Mouse (Mus musculus) layer of hippocampus, adult 2 months (tissue): ENCODE measurements around the gene Impdh1. TPM values are rescaled to one million over a fixed set of nuclear protein-coding genes. Genes with fewer than 3 reads are reported as not detected.
A peak's percentile ranks its signal among the peaks of the same experiment; 100 is the strongest.

ENCODE experiments used
- DNase-seq, 2 experiments: peaks; one replicate each; pipeline ENCODE4 v3.0.0; 2022; ENCODE audit warnings: low spot score in 2 of 2
- H3K27ac ChIP-seq: fragments of 200-600 bp; 2 replicates; pipeline ENCODE4 v1.8.1; 2022
- H3K4me3 ChIP-seq: fragments of 200-600 bp; 2 replicates; pipeline ENCODE4 v1.8.1; 2022; ENCODE audit warnings: mild to moderate bottlenecking
- CTCF ChIP-seq: fragments of 200-600 bp; conservative IDR thresholded peaks from 2 replicates; pipeline ENCODE4 v1.8.1; 2022; ENCODE audit warnings: antibody characterized with exemption, mild to moderate bottlenecking, moderate library complexity
- total RNA-seq, 2 experiments: library from RNA; stranded (reverse); gene quantifications; 2 replicates each; pipeline ENCODE4 v1.2.3; 2021

The Impdh1 gene
- total RNA-seq, 2 experiments from 2014 or later: 40.7 to 47.5 TPM

DNA sequence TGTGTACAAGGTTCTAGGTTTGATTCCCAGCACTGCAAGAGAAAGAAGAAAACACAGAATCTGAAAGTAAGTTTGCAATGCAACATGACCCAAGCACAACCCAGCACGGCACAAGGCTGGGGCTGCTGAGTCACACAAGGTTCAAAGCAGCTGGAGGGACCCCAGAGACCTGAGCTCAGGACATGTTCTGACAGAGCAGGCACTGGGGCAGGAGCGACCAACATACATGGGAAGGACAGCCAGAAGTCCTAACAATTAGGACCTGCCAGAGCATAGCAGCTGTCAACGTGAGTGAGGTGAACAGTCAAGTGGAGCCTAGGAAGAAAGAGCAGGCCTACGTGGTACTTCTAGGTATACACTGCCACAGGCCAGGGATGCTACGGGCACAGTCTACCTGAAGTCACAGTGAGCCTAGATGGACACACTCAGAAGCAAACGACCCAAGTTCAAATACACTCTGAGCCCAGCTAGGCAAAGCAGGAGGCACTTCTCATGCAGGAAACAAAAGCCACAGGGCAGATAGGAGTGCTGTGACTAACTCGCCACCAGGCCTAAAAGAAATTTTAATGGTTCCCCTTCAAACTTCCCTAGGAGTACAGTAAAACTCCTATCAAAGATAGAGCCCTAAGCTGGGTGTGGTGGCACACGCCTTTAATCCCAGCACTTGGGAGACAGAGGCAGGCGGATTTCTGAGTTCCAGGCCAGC, 5.8 kb downstream of the Impdh1 start:
- Histone ChIP-seq H3K27ac (no peak overlapping the region), H3K4me3 (no peak overlapping the region)
- no peak for DNase-seq
- TF ChIP-seq CTCF: no peak

DNA sequence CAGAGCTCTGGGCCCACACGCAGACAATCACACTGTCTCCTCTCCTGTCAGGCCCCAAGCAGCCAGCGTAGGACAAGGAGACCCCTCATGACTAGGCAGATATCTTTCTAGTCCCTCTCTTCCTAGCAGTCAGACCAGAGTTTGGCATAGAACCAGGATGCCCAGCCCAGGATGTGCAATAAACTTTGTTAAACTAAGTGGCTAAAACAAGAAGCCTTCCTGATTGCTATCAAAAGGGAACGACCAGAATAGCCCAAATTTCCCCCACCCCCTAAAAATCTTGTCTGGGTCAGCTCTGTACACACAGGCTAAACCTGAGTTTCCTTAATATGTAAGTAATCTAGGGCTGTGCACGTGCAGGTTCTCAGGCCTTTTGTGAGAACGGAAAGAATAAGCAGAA, 8.0 kb downstream of the Impdh1 start:
- DNase-seq: no peak
- no peak overlapping the region for H3K4me3 ChIP-seq
- no peak for TF ChIP-seq CTCF
- H3K27ac ChIP-seq: no peak overlapping the region

DNA sequence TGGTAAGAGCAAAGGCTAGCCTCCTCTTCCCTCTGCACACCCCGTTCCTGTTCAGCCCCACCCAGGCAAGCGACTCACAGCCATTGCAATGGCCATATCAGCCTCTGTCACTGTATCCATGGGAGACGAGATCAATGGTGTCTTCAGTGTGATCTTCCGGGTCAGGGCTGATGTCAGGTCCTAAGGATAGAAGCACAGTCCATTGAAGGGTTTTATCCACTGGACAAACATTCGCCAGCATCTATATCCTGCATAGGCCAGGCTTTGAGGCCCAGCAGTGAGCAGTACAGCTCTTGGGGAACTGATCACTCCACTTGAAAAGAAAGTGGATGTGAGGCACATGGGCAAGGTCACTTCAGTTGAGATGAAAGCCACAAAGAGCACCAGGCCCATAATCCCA, 9.1 kb downstream of the Impdh1 start:
- no peak for TF ChIP-seq CTCF
- Histone ChIP-seq H3K27ac (no peak overlapping the region), H3K4me3 (no peak overlapping the region)
- no peak for DNase-seq

DNA sequence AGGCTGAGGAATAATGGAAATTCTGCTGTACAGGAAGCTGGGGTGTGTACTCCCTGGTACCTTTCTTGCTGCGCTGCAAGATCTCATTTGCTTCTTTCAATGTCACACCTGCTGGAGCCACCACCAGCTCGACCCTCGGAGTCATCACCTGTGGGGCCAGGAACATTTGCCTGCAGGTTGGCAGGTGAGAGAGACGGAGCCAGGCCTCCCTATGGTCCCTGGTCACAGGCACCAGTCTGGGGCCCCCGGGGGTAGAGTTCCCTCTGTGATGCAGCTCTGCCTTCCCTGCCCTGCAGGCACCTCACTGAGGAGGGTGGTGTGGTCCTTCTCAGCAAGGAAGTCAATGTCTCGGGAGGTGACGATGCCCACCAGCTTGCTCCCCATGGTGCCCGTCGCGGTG, 10.2 kb downstream of the Impdh1 start:
- Histone ChIP-seq H3K4me3 (no peak overlapping the region), H3K27ac (no peak overlapping the region)
- TF ChIP-seq CTCF: no peak
- no peak for DNase-seq

DNA sequence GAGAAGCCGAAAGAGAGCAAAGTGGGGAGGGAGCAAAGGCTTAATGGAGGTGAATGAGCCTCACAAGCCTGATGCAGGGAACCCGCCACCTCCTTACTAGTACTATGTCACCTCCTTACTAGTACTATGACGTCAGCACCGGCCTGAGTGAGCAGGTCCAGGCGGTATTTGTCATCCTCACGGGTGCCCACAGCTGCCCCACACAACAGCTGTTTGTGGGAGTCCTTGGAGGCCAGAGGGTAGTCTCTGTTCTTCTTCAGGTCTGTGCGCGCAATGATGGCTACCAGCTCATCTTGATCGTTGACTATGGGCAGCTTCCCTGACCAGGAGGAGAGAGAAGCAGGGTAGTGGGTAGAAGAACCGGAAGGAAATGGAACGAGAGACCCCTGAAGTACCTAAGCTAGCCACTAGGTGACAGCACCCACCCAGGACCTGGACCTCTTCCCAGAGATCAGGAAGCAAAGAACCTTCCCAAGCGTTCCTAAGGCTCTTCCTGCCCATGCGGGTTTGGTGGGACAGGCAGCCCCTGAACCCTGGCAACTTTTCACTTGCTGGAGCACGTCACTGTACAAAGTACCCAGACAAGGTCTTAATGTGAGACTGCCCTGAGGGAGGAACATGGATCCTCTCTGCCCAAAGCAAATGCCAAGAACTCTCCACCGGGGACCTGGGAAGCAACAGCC, 11.1 kb downstream of the Impdh1 start:
- TF ChIP-seq CTCF: peak; percentile 94
- Histone ChIP-seq H3K27ac (no peak overlapping the region), H3K4me3 (no peak overlapping the region)
- DNase-seq: peak in 1 of 2 experiments; percentile 48

DNA sequence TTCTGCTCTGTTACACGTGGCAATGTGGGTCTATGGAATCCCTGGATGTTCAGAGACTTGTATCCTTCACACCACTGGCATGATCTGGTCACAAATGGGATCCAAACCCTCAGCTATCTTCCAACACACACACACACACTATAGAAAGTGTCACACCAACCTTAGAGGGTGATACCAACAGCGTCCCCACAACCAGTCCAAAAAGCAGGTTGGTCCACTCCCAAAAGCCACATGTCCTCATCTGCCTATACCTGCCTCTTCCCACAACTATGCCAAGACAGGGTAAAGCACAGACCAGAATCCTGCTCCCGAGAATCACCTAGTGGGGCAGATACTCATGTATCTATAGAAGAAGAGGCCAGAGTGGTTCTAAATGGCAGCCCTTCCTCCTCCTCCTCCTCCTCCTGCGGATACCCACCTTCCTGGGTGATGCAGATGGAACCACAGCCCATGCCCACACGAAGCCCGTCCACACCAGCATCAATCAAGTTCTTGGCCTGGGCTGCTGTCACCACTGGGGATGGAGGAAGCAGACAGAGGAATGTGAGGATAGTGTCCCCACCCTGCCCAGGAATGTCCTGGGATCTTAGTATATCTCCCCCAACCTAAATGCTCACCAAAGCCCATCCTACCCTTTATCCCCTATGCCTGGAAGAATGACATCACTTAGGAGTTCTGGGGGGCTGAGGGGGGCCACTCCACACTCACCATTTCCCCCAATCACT, 12.1 kb downstream of the Impdh1 start:
- Histone ChIP-seq H3K4me3 (no peak overlapping the region), H3K27ac (no peak overlapping the region)
- TF ChIP-seq CTCF: no peak
- no peak for DNase-seq

DNA sequence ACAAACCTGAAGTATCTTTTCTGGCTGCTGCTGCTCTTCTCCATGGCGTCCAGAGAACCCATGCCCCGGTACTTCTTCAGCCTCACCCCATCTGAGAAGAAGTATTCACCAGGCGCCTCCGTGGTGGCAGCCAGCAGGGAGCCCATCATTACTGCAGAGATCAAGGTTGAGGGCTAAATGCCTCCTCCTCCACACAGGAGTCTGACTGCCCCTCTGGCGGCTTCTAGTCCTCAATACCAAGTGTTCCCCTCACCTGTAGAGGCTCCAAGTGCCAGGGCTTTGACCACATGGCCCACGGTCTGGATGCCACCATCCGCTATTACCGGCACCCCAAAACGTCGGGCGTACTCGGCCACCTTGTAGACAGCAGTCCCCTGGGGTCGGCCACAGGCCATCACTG, 13.1 kb downstream of the Impdh1 start:
- Histone ChIP-seq H3K27ac (no peak overlapping the region), H3K4me3 (no peak overlapping the region)
- no peak for DNase-seq
- TF ChIP-seq CTCF: no peak

DNA sequence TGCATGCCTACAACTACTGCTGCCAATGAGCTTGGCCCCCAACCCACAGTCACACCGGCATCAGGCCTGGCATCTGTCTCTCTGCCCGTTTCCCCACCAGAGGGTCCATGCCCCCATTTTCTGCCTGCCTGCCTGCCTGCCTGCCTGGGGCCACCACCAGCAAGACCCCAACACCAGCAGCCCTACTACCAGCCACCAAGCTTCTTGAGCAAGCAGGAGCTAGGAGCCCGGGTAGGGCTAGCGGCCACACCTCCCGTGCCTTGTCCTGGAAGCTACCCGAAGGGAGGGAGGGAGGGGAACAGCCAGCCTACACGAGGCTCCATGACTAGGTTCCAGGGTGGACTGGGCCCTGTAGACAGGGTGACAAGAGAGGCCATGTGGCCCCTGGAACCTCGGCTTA, 14.2 kb downstream of the Impdh1 start:
- H3K4me3 ChIP-seq: no peak overlapping the region
- no peak for TF ChIP-seq CTCF

DNA sequence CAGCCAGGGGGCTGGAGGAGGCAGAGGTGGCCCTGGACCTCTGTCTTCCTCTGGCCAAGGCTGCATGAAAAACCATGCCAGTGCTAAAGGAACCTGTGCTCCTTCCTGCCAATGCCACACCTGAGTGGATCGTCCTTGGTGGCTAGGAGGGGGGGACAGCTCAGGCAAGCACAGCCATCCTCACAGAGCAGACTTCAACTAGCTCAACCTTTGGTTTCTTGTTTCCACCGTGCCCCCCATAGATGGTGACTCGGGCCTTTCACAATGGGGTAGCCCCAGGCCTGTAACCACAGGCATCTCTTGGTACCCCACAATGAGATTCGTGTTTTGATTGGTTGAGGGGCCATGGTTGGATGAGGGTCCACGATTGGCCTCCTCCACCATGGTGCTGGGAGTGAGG, 14.8 kb downstream of the Impdh1 start:
- no peak for DNase-seq
- no peak for TF ChIP-seq CTCF
- Histone ChIP-seq H3K4me3 (no peak overlapping the region), H3K27ac (no peak overlapping the region)

More for the DNA sequence above, 14.2 kb downstream of the Impdh1 start:
- no peak overlapping the region for H3K27ac ChIP-seq
- no peak for DNase-seq

DNA sequence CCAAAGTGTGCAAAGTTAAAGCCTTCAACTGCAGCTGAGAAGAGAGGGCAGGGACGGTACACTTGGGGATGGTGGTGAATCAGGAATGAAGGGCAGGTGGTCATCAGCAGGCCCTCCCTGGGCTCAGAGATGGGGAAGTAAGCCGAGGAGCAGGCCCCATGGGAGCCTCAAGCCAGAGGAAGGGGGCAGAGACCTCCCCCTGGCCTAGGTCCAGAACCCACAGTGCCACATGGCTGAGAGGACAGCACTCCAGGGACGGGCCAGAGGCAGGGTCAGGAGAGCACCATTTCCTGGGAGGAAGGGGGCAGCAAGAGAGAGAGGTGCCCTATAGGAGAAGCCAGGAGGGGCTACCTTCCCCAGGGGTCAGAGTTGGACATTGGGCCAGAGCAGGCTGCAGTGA, 15.7 kb downstream of the Impdh1 start:
- Histone ChIP-seq H3K4me3 (no peak overlapping the region), H3K27ac (no peak overlapping the region)
- TF ChIP-seq CTCF: no peak
- no peak for DNase-seq

DNA sequence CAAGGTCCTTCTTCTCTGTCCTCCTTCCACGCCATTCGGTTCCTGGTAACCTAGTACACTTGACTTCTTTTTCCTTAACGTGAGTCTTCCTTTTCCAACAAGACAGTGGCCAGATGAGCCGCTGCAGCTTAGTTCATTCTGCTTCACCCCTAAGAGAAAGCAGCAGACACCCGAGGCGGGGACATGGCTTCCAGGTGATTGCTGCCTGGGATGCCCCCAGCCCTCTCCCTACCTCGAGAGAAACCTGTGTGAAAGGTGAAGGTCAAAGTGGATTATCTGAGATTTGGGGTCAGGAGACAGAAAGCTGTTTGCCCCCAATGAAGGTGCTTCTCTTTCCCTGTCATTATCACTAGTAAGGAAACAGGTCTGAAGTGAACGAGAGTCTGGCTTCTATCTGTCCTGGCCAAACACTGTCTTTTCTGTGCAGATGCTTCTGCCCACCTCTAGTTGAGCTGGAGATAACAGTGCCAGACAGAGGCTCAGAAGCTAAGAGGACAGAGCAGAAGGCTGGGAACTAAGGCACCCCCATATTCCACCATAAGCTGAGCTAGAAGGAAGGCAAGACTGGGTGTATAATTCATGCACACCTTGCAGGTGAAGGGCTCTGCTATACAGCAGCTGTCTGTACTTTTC, 16.8 kb downstream of the Impdh1 start:
- Histone ChIP-seq H3K4me3 (no peak overlapping the region), H3K27ac (no peak overlapping the region)

DNA sequence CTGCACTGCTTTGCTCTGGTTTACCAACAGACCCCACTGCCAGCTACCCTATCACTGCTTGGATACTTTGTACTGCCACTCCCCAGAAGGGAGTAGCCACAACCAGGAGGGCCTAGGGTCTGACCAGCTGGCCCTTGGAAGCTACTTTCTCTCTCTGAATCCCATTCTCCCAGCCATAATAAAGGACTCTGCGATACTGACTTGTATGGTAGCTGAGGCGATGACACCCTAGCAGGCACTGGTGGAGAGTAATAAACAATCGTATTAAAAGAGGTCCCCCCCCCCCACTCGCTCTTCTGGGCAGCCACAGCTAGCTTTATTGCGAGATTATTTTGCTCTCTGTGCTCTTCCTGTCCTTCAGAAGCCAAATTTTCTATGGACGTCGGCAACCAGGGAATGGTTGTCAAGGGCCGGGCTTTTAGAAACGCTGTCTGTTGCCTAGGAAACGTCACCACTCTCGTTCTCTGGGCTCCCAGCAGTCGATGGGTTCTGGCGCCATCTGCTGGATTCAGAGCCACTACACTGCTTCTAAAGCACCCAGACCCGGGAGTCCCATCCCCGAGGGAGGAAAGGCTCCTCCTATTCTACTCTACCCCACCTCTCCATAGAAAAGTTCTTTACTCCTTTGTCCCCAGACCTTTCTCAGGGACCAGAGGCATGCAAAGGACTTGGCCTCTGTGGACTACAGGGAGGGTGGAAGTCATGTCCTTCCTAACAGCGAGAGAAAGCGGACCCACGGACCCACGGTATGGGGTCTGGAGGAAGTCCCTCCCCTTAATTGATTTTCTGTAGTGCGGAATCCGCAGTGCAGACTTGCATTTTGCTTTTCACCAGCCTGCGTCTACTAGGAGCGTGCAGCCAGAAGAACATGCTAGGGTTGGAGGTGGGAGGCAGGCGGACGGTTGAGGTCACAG, 17.6 kb downstream of the Impdh1 start:
- DNase-seq: peak; percentile 94
- Histone ChIP-seq H3K27ac (peak overlapping the region; percentile 77; the same call in 1 of the 2 replicates), H3K4me3 (peak overlapping the region; percentile 32)
- peak; percentile 95 for TF ChIP-seq CTCF

More for the DNA sequence above, 16.8 kb downstream of the Impdh1 start:
- DNase-seq: no peak
- no peak for TF ChIP-seq CTCF
